Mouse (Mus musculus): ENCODE results near the gene Lnpep.

The Lnpep gene

DNA sequence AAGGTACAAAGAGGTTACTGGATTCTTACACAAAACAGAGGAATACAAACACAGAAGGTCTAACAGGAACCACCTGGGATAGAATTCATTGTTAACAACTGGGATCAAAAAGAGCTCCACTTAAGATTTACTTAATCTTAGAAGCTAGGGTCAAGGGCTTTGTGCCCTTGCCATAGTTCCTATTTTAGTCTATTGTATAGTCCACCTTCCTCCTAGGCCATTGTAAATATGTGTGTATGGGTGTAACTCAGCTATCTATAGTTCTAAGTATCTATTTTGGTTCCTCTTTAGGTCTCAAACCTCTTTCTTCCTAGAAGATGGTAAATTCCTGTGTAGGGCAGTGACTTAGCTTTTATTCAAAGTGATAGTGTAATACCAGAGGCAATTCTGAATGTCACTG, 128.6 kb downstream of the Lnpep start:
- peak; percentile 79 for DNase-seq (ENCODE audit: low read depth, low spot score)

DNA sequence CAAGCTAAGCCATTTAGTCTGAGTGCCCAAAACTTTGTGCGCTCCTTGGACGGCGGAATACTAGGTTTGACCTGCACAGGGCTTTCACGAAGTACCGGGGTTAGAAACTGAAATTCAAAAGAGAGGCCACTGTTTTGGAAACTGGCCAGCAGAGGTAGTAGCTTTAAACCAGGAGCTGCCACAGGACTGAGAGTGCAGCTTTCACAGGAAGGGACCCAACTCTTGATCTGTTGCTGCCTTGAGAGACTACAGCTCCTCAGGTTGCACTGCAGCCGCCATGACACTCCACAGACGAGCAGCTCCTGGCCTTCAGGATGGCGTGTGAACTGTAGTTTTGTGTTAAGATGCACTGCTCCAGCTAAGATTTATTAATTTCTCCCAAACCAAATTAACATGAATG, 132.7 kb downstream of the Lnpep start:
- peak; percentile 64 for DNase-seq (ENCODE audit: low read depth, low spot score)

DNA sequence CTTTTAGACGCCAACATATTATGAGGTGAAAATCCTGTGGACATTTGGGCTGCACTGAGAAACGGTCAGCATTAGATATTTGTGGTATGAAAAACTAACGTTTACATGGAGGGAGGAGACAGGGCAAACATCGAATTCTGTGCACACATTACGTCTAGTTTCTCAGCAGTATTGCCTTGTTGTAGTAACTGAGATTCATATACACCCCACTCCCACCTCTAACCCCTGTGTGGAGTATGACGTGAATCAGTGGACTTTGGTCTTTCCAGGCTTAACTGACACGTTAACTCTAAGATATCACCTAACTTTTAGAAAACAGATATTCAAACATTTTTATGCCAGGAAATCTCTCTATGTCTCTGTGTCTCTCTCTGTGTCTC, 133.2 kb downstream of the Lnpep start:
- peak; percentile 24 for DNase-seq (ENCODE audit: low read depth, low spot score)

DNA sequence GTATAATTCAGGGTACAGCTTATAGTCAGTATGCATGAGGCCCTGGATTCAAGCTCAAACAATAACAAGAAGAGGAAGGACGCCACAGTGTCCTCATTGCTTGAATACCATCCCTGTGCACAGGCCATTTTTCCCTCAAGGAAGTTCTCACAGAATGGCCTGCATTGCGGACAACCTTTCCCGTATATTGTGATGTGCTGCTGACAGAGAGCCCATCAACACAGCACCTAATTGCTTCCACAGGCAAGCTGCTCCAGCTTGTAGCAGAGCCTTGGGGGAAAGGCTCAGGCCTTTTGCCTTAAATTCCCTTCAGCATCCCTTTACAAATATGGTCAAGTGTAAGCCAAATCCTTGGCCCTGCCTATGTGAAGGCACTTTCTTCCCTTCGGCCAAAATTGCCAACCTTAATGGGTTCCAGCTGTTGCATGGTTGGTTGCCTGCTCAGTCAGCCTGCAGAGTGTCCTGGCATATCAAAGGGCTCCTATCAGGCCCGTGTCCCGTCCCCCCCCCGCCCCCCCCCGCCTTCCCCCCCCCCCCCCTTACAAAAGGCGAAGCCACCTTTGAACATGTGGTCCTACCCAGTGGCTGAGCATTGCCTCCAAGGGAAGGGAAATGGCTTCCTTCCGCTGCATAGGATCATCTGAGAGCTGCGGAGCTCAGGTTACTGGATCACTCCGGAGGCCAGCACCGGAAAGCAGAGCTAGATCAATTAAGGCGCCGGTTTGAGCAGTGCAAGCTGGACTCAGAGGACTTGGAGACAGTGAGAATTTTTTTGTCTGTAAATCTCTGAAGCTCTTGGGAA, 133.8 kb downstream of the Lnpep start:
- DNase-seq (ENCODE audit: low read depth, low spot score), result peak; percentile 86

- no peak for DNase-seq (ENCODE audit: low read depth, low spot score)
Measured at GRCm38 (mm10) chr17:17485789-17486188, 139.1 kb downstream of the Lnpep start.
